Mouse (Mus musculus): Measurements from ENCODE around the gene Anp32b. TPM values are rescaled to one million over a fixed set of nuclear protein-coding genes. Genes with fewer than 3 reads are reported as not detected.
A peak's percentile ranks its signal among the peaks of the same experiment; 100 is the strongest.

Gene Anp32b
- polyA plus RNA-seq, 1 experiment from 2014 or later, result 50.2 TPM

- Histone ChIP-seq H3K4me2 (ENCODE audit: low read depth, low read length) (peak overlapping the region; percentile 89), H3K27ac (ENCODE audit: low read depth, low read length) (peak overlapping the region; percentile 97), H3K4me3 (ENCODE audit: low read depth, low read length) (peak overlapping the region; percentile 86), H3K4me1 (ENCODE audit: control insufficient read depth, insufficient read depth, low read length) (peaks cover 12% of the 10 kb centered on the region), H3K27me3 (ENCODE audit: control insufficient read depth, insufficient read depth, low read length) (no peaks in the 10 kb centered on the region), H3K9ac (replicated peaks; ENCODE audit: low read depth, low read length) (peak overlapping the region; percentile 93), H3K9me3 (ENCODE audit: control insufficient read depth, low read length) (no peaks in the 10 kb centered on the region), H3K36me3 (ENCODE audit: control insufficient read depth, insufficient read depth, low read length) (no peaks in the 10 kb centered on the region)
- ATAC-seq (ENCODE audit: low read depth), result peak; percentile 49
- WGBS, result under 1% methylated on average over 47 of the region's 70 CpGs
Measured at GRCm38 (mm10) chr4:46451240-46451757, 597 bp downstream of the Anp32b start.

DNA sequence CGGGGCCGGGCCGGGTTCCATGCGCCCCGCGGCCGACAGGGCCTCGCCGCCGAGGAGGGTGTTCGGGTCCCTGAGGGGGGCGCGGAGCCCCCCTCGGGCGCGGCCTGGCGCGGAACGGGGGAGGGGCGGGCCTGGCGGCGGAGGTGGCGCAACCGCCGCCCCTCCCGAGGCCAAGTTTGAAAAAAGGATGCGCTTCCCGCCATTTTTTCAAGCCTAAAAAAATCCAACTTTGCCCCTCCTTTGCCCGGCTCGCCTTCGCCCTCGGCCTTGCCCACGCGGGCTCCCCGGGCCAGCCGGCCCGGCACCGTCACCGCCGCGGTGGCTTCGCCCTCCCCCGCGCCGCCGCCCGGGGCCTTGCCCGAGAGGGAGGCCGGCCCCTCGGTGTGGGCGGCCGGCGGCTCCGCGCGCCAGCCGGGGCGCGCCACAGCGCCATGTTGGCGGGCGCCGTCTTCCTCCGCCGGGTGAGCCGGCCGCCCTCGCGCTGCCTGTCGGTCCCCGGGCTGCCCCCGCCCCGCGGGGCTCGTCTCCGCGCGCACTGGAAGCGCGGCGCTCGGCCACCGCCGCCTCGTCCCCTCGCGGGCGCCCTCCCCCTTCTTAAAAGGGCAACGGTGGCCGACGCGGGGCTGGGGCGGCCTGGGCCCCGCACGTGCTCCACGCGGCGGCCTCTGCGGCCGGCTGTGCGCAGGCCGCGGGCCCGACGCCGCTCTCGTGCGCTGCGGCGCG lies 1.2 kb downstream of the Anp32b start:
- peak; percentile 47 for ATAC-seq (ENCODE audit: low read depth)
- Histone ChIP-seq H3K27ac (ENCODE audit: low read depth, low read length) (peak overlapping the region; percentile 97), H3K36me3 (ENCODE audit: control insufficient read depth, insufficient read depth, low read length) (no peaks in the 10 kb centered on the region), H3K27me3 (ENCODE audit: control insufficient read depth, insufficient read depth, low read length) (no peaks in the 10 kb centered on the region), H3K9me3 (ENCODE audit: control insufficient read depth, low read length) (no peaks in the 10 kb centered on the region), H3K9ac (replicated peaks; ENCODE audit: low read depth, low read length) (peak overlapping the region; percentile 93), H3K4me3 (ENCODE audit: low read depth, low read length) (peak overlapping the region; percentile 86), H3K4me2 (ENCODE audit: low read depth, low read length) (peak overlapping the region; percentile 89), H3K4me1 (ENCODE audit: control insufficient read depth, insufficient read depth, low read length) (peaks cover 12% of the 10 kb centered on the region)
- WGBS, result under 1% methylated on average over 57 of the region's 111 CpGs

DNA sequence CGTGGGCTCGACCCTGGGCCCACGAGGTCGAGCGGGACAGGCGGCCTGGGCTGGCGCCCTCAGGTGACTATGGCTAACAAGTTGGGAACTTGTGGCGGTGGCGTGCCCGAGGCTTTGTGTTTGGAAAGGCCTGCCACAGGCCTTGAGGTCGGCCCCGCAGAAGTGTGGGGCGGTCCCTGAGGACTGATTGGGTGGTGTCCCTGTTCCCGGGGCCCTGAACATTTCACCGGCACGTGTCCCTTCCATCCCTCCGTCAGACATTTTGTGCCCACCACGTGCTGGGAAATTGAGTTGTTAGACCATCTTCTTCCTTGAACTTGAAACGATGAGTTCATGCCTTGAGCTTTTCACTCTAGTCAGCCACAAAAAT lies 1.8 kb downstream of the Anp32b start:
- H3K27ac ChIP-seq (ENCODE audit: low read depth, low read length), result peak overlapping the region; percentile 97
- WGBS, result under 1% methylated on average over 19 of the region's 19 CpGs
- peak; percentile 16; the same call in 1 of the 2 replicates for ATAC-seq (ENCODE audit: low read depth)

GRCm38 (mm10) chr4:46452855-46453719 lies 2.4 kb downstream of the Anp32b start:
- 36% methylated on average over 13 of the region's 13 CpGs for WGBS
- Histone ChIP-seq H3K27ac (ENCODE audit: low read depth, low read length) (no peak overlapping the region; the same call in 1 of the 2 replicates), H3K27me3 (ENCODE audit: control insufficient read depth, insufficient read depth, low read length) (no peaks in the 10 kb centered on the region), H3K9ac (replicated peaks; ENCODE audit: low read depth, low read length) (peak overlapping the region; percentile 93; the same call in 1 of the 2 replicates), H3K9me3 (ENCODE audit: control insufficient read depth, low read length) (no peaks in the 10 kb centered on the region), H3K4me1 (ENCODE audit: control insufficient read depth, insufficient read depth, low read length) (peaks cover 12% of the 10 kb centered on the region), H3K36me3 (ENCODE audit: control insufficient read depth, insufficient read depth, low read length) (no peaks in the 10 kb centered on the region), H3K4me3 (ENCODE audit: low read depth, low read length) (peak overlapping the region; percentile 86), H3K4me2 (ENCODE audit: low read depth, low read length) (peak overlapping the region; percentile 89)
- ATAC-seq (ENCODE audit: low read depth), result no peak

More for the DNA sequence above, 1.8 kb downstream of the Anp32b start:
- Histone ChIP-seq H3K4me1 (ENCODE audit: control insufficient read depth, insufficient read depth, low read length) (peaks cover 12% of the 10 kb centered on the region), H3K4me2 (ENCODE audit: low read depth, low read length) (peak overlapping the region; percentile 89), H3K9ac (replicated peaks; ENCODE audit: low read depth, low read length) (peak overlapping the region; percentile 93), H3K9me3 (ENCODE audit: control insufficient read depth, low read length) (no peaks in the 10 kb centered on the region), H3K36me3 (ENCODE audit: control insufficient read depth, insufficient read depth, low read length) (no peaks in the 10 kb centered on the region), H3K4me3 (ENCODE audit: low read depth, low read length) (peak overlapping the region; percentile 86), H3K27me3 (ENCODE audit: control insufficient read depth, insufficient read depth, low read length) (no peaks in the 10 kb centered on the region)

GRCm38 (mm10) chr4:46454097-46454864 lies 3.6 kb downstream of the Anp32b start:
- Histone ChIP-seq H3K27ac (ENCODE audit: low read depth, low read length) (no peak overlapping the region), H3K9ac (replicated peaks; ENCODE audit: low read depth, low read length) (no peak overlapping the region), H3K27me3 (ENCODE audit: control insufficient read depth, insufficient read depth, low read length) (no peaks in the 10 kb centered on the region), H3K4me1 (ENCODE audit: control insufficient read depth, insufficient read depth, low read length) (peaks cover 12% of the 10 kb centered on the region), H3K9me3 (ENCODE audit: control insufficient read depth, low read length) (no peaks in the 10 kb centered on the region), H3K4me2 (ENCODE audit: low read depth, low read length) (no peak overlapping the region), H3K36me3 (ENCODE audit: control insufficient read depth, insufficient read depth, low read length) (no peaks in the 10 kb centered on the region), H3K4me3 (ENCODE audit: low read depth, low read length) (no peak overlapping the region)
- 79% methylated on average over 5 of the region's 5 CpGs for WGBS
- ATAC-seq (ENCODE audit: low read depth), result no peak

DNA sequence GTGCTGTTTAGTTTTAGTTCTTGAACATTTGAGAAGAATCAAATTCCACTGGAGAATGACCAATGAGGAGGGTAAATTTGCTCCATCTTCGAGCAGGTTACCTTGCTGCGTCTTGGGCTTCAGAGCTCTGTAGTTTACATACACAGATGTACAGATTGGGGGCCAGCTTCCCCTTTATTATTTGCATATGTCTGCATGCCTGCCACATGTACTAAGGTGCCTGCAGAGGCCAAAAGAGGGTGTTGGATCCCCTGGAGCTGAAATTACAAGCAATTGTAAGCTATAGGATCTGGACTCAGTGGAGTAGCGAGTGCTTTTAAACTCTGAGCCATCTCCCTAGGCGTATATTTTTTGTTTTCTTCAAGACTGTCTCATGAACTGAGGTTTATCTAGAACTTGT lies 6.1 kb downstream of the Anp32b start:
- 96% methylated on average over 4 of the region's 4 CpGs for WGBS
- no peak for ATAC-seq (ENCODE audit: low read depth)
- H3K27me3 ChIP-seq (ENCODE audit: control insufficient read depth, insufficient read depth, low read length), result no peaks in the 10 kb centered on the region
- H3K9me3 ChIP-seq (ENCODE audit: control insufficient read depth, low read length), result no peaks in the 10 kb centered on the region
- no peak overlapping the region for H3K4me2 ChIP-seq (ENCODE audit: low read depth, low read length)
- H3K4me3 ChIP-seq (ENCODE audit: low read depth, low read length), result no peak overlapping the region
- H3K27ac ChIP-seq (ENCODE audit: low read depth, low read length), result no peak overlapping the region
- H3K36me3 ChIP-seq (ENCODE audit: control insufficient read depth, insufficient read depth, low read length), result no peaks in the 10 kb centered on the region
- peaks cover 12% of the 10 kb centered on the region for H3K4me1 ChIP-seq (ENCODE audit: control insufficient read depth, insufficient read depth, low read length)
- H3K9ac ChIP-seq (replicated peaks; ENCODE audit: low read depth, low read length), result no peak overlapping the region

DNA sequence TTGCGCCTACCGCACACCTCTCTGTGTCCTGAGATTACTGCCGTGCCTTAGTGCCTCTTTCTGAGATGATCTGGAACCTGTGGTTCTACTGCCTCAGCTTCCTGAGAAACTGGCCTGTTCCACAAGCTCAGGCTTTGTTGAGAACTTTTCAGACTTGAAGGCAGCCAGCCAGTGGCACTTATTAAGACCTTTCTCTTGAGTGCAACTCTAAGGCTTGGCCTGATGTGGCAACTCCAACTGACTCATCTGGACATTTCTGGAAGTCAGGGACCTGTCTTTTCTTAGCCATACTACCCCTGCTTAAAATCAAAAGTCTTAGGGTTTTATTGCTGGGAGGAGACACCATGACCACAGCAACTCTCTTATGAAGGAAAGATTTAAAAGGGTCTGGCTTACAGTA lies 6.5 kb downstream of the Anp32b start:
- Histone ChIP-seq H3K4me3 (ENCODE audit: low read depth, low read length) (no peak overlapping the region), H3K27ac (ENCODE audit: low read depth, low read length) (no peak overlapping the region), H3K4me2 (ENCODE audit: low read depth, low read length) (no peak overlapping the region), H3K9me3 (ENCODE audit: control insufficient read depth, low read length) (no peaks in the 10 kb centered on the region), H3K9ac (replicated peaks; ENCODE audit: low read depth, low read length) (no peak overlapping the region), H3K27me3 (ENCODE audit: control insufficient read depth, insufficient read depth, low read length) (no peaks in the 10 kb centered on the region), H3K4me1 (ENCODE audit: control insufficient read depth, insufficient read depth, low read length) (peaks cover 12% of the 10 kb centered on the region), H3K36me3 (ENCODE audit: control insufficient read depth, insufficient read depth, low read length) (no peaks in the 10 kb centered on the region; the same call in 1 of the 2 replicates)
- ATAC-seq (ENCODE audit: low read depth), result no peak
- WGBS, result 96% methylated on average over 3 of the region's 3 CpGs

GRCm38 (mm10) chr4:46458411-46458810 lies 7.7 kb downstream of the Anp32b start:
- Histone ChIP-seq H3K4me1 (ENCODE audit: control insufficient read depth, insufficient read depth, low read length) (peaks cover 3% of the 10 kb centered on the region; the same call in 1 of the 2 replicates), H3K9ac (replicated peaks; ENCODE audit: low read depth, low read length) (no peak overlapping the region), H3K27me3 (ENCODE audit: control insufficient read depth, insufficient read depth, low read length) (no peaks in the 10 kb centered on the region), H3K27ac (ENCODE audit: low read depth, low read length) (no peak overlapping the region), H3K4me3 (ENCODE audit: low read depth, low read length) (no peak overlapping the region), H3K9me3 (ENCODE audit: control insufficient read depth, low read length) (no peaks in the 10 kb centered on the region), H3K4me2 (ENCODE audit: low read depth, low read length) (no peak overlapping the region), H3K36me3 (ENCODE audit: control insufficient read depth, insufficient read depth, low read length) (no peaks in the 10 kb centered on the region; the same call in 1 of the 2 replicates)
- ATAC-seq (ENCODE audit: low read depth), result no peak
- WGBS, result 95% methylated on average over 2 of the region's 2 CpGs
